Mouse (Mus musculus) adrenal gland, adult 8-10 months (tissue): ENCODE measurements around the gene Batf2. TPM values are rescaled to one million over a fixed set of nuclear protein-coding genes. Genes with fewer than 3 reads are reported as not detected.

Experiments used
- total RNA-seq, 4 experiments: library from RNA; stranded (reverse); gene quantifications; 2 replicates each; pipeline ENCODE4 v1.2.4; 2022

Batf2 gene
- total RNA-seq, 4 experiments from 2014 or later = 1.4 to 3.5 (median 2.7) TPM

Other genes starting within 250 kb of the Batf2 start
- gene Tigd3, start 246.8 kb upstream of the Batf2 start, total RNA-seq = 1 to 10 TPM in 3 of 4 experiments, under 1 TPM in 1; 0.93 to 3.5 (median 1.6) TPM
- 100 to 1,000 TPM in 3 of 4 experiments, 10 to 100 TPM in 1; 93.7 to 147 (median 129) TPM for gene Dpf2, start 228.0 kb upstream of the Batf2 start, total RNA-seq
- 1 to 10 TPM; 4.9 to 9.6 (median 8.3) TPM for gene Cdc42ep2, start 216.2 kb upstream of the Batf2 start, total RNA-seq
- 10 to 100 TPM; 22.5 to 51.0 (median 27.8) TPM for gene Pola2, start 176.8 kb upstream of the Batf2 start, total RNA-seq
- gene Slc22a20, start 154.8 kb upstream of the Batf2 start, total RNA-seq = not detected
- gene Capn1, start 125.1 kb upstream of the Batf2 start, total RNA-seq = 10 to 100 TPM; 40.6 to 54.1 (median 47.3) TPM
- 10 to 100 TPM; 59.6 to 78.9 (median 62.2) TPM for gene Syvn1, start 94.4 kb upstream of the Batf2 start, total RNA-seq
- gene Mrpl49, start 83.2 kb upstream of the Batf2 start, total RNA-seq = 10 to 100 TPM; 52.0 to 61.8 (median 59.6) TPM
- 1,000 to 10,000 TPM; 1,027 to 1,106 (median 1,086) TPM for gene Fau, start 83.1 kb upstream of the Batf2 start, total RNA-seq
- gene Znhit2, start 79.8 kb upstream of the Batf2 start, total RNA-seq = 10 to 100 TPM; 31.6 to 43.1 (median 34.6) TPM
- 10 to 100 TPM; 24.9 to 36.1 (median 27.2) TPM for gene Tm7sf2, start 72.6 kb upstream of the Batf2 start, total RNA-seq
- gene Vps51, start 63.8 kb upstream of the Batf2 start, total RNA-seq = 10 to 100 TPM; 66.2 to 92.3 (median 81.3) TPM
- gene Tmem262, start 61.0 kb upstream of the Batf2 start, total RNA-seq = 1 to 10 TPM in 1 of 4 experiments, under 1 TPM in 1, not detected in 2; 0.87 to 1.0 TPM
- not detected for gene Gm28374, start 58.7 kb upstream of the Batf2 start, total RNA-seq
- gene Zfpl1, start 56.0 kb upstream of the Batf2 start, total RNA-seq = 10 to 100 TPM; 37.2 to 50.5 (median 44.7) TPM
- 1 to 10 TPM in 1 of 4 experiments, under 1 TPM in 3; 0.46 to 1.2 (median 0.63) TPM for gene Cdca5, start 56.0 kb upstream of the Batf2 start, total RNA-seq
- gene AC131692.1, start 46.6 kb upstream of the Batf2 start, total RNA-seq = not detected
- under 1 TPM in 1 of 4 experiments, not detected in 3; 0.27 TPM for gene Naaladl1, start 35.2 kb upstream of the Batf2 start, total RNA-seq
- 10 to 100 TPM; 13.7 to 18.9 (median 16.1) TPM for gene Sac3d1, start 22.3 kb upstream of the Batf2 start, total RNA-seq
- gene Snx15, start 12.7 kb upstream of the Batf2 start, total RNA-seq = 10 to 100 TPM; 34.0 to 49.1 (median 37.8) TPM
- 100 to 1,000 TPM in 2 of 4 experiments, 10 to 100 TPM in 2; 92.7 to 127 (median 112) TPM for gene Arl2, start 565 bp downstream of the Batf2 start, total RNA-seq
- gene Majin, start 43.4 kb downstream of the Batf2 start, total RNA-seq = 1 to 10 TPM; 2.0 to 4.4 (median 3.5) TPM
- 10 to 100 TPM; 23.4 to 37.6 (median 29.4) TPM for gene Gpha2, start 85.4 kb downstream of the Batf2 start, total RNA-seq
- 100 to 1,000 TPM; 103 to 160 (median 124) TPM for gene Ppp2r5b, start 94.9 kb downstream of the Batf2 start, total RNA-seq
- 10 to 100 TPM; 38.6 to 57.9 (median 48.3) TPM for gene Atg2a, start 100.7 kb downstream of the Batf2 start, total RNA-seq
- gene Ehd1, start 135.7 kb downstream of the Batf2 start, total RNA-seq = 100 to 1,000 TPM in 3 of 4 experiments, 10 to 100 TPM in 1; 90.8 to 130 (median 118) TPM
- 10 to 100 TPM; 24.4 to 45.7 (median 38.4) TPM for gene Cdc42bpg, start 165.5 kb downstream of the Batf2 start, total RNA-seq
- gene Men1, start 194.0 kb downstream of the Batf2 start, total RNA-seq = 10 to 100 TPM; 53.4 to 67.8 (median 64.5) TPM
- 10 to 100 TPM; 40.6 to 81.6 (median 61.5) TPM for gene Map4k2, start 200.2 kb downstream of the Batf2 start, total RNA-seq
- 100 to 1,000 TPM; 193 to 274 (median 215) TPM for gene Sf1, start 222.7 kb downstream of the Batf2 start, total RNA-seq
- gene Pygm, start 243.4 kb downstream of the Batf2 start, total RNA-seq = 100 to 1,000 TPM in 2 of 4 experiments, 10 to 100 TPM in 2; 47.6 to 119 (median 92.8) TPM